Mouse (Mus musculus) stomach, embryonic 14.5 days (tissue): ENCODE results near the gene Cenpl. TPM values are rescaled to one million over a fixed set of nuclear protein-coding genes. Genes with fewer than 3 reads are reported as not detected.

Experiments used
- ATAC-seq: fragments of 200-750 bp; cut with Nextera tagmentation; 2 replicates; pipeline ENCODE4 v1.8.0; 2017; ENCODE audit warnings: low read depth, moderate TSS enrichment; ENCODE audit not compliant: insufficient number of reproducible peaks, insufficient read depth, low FRiP score
- H3K27ac ChIP-seq: fragments of 300-500 bp; sonication (generic); 2 replicates; pipeline ENCODE4 v1.5.1; 2014; ENCODE audit warnings: mild to moderate bottlenecking, low read length, moderate library complexity, mixed read lengths
- H3K27me3 ChIP-seq: fragments of 300-500 bp; sonication (generic); 2 replicates; pipeline ENCODE4 v1.6.1; 2014; ENCODE audit warnings: low read length, control low read depth, mixed read lengths; ENCODE audit not compliant: control insufficient read depth, insufficient read depth
- H3K36me3 ChIP-seq: fragments of 300-500 bp; sonication (generic); 2 replicates; pipeline ENCODE4 v1.6.1; 2014; ENCODE audit warnings: mild to moderate bottlenecking, control low read depth, low read length, moderate library complexity, mixed read lengths; ENCODE audit not compliant: control insufficient read depth, insufficient read depth
- H3K4me1 ChIP-seq: fragments of 300-500 bp; sonication (generic); 2 replicates; pipeline ENCODE4 v1.6.1; 2014; ENCODE audit warnings: low read length, control low read depth, mixed read lengths; ENCODE audit not compliant: control insufficient read depth, insufficient read depth
- H3K4me2 ChIP-seq: fragments of 300-500 bp; sonication (generic); replicated peaks from 2 replicates; pipeline ENCODE4 v1.6.1; 2014; ENCODE audit warnings: low read depth, low read length, control low read depth
- H3K4me3 ChIP-seq: fragments of 300-500 bp; sonication (generic); 2 replicates; pipeline ENCODE4 v1.5.1; 2014; ENCODE audit warnings: low read depth, low read length, control low read depth
- H3K9ac ChIP-seq: fragments of 300-500 bp; sonication (generic); replicated peaks from 2 replicates; pipeline ENCODE4 v1.6.1; 2014; ENCODE audit warnings: low read depth, mild to moderate bottlenecking, control low read depth, low read length, moderate library complexity, mixed read lengths
- H3K9me3 ChIP-seq: fragments of 300-500 bp; sonication (generic); 2 replicates; pipeline ENCODE4 v1.6.1; 2016; ENCODE audit warnings: low read depth, low read length, control low read depth; ENCODE audit not compliant: control insufficient read depth
- WGBS: fragments of 180-500 bp; shearing (Covaris S2); extraction: QIAGEN DNeasy Blood & Tissue Kit; methylation state at CpG from one replicate; pipeline ENCODE4 v1.1.7; 2014; 5-methylcytosine and 5-hydroxymethylcytosine counted together
- polyA plus RNA-seq: library from polyadenylated mRNA; unstranded; fragments of >200 nt; fragmentation: Nextera tagmentation; extraction: Ambion mirVana; gene quantifications from 2 replicates; pipeline ENCODE4 v1.2.1, GENCODE M21; 2014

The Cenpl gene
- polyA plus RNA-seq, 1 experiment from 2014 or later = 32.7 TPM

- Histone ChIP-seq H3K4me2 (peak overlapping the region; percentile 56), H3K4me3 (peak overlapping the region; percentile 64), H3K9me3 (no peaks in the 10 kb centered on the region), H3K9ac (peak overlapping the region; percentile 61), H3K27me3 (no peaks in the 10 kb centered on the region), H3K36me3 (no peaks in the 10 kb centered on the region; the same call in 1 of the 2 replicates), H3K27ac (peak overlapping the region; percentile 56), H3K4me1 (peaks cover 14% of the 10 kb centered on the region)
- under 1% methylated on average over 12 of the region's 12 CpGs for WGBS
- no peak for ATAC-seq
Observed at GRCm38 (mm10) chr1:161071272-161071620, 733 bp downstream of the Cenpl start.

GRCm38 (mm10) chr1:161076238-161076637 is 5.7 kb downstream of the Cenpl start:
- ATAC-seq = no peak
- peaks cover 14% of the 10 kb centered on the region for H3K4me1 ChIP-seq
- H3K4me2 ChIP-seq = no peak overlapping the region
- H3K27me3 ChIP-seq = no peaks in the 10 kb centered on the region
- H3K27ac ChIP-seq = no peak overlapping the region
- WGBS = 83% methylated on average over 6 of the region's 6 CpGs
- no peak overlapping the region for H3K4me3 ChIP-seq
- no peaks in the 10 kb centered on the region for H3K9me3 ChIP-seq
- H3K9ac ChIP-seq = no peak overlapping the region
- H3K36me3 ChIP-seq = peaks cover 14% of the 10 kb centered on the region

- H3K9me3 ChIP-seq = no peaks in the 10 kb centered on the region
- no peak overlapping the region for H3K27ac ChIP-seq
- ATAC-seq = no peak
- no peak overlapping the region for H3K4me2 ChIP-seq
- H3K4me3 ChIP-seq = no peak overlapping the region
- H3K4me1 ChIP-seq = peaks cover 9% of the 10 kb centered on the region
- H3K9ac ChIP-seq = no peak overlapping the region
- peaks cover 14% of the 10 kb centered on the region for H3K36me3 ChIP-seq
- 96% methylated on average over 3 of the region's 3 CpGs for WGBS
- no peaks in the 10 kb centered on the region for H3K27me3 ChIP-seq
Observed at GRCm38 (mm10) chr1:161077243-161077642, 6.7 kb downstream of the Cenpl start.

- no peak for ATAC-seq
- H3K4me2 ChIP-seq = no peak overlapping the region
- H3K27me3 ChIP-seq = no peaks in the 10 kb centered on the region
- 90% methylated on average over 4 of the region's 4 CpGs for WGBS
- H3K36me3 ChIP-seq = peaks cover 23% of the 10 kb centered on the region
- H3K4me1 ChIP-seq = no peaks in the 10 kb centered on the region
- H3K9ac ChIP-seq = no peak overlapping the region
- no peak overlapping the region for H3K4me3 ChIP-seq
- H3K9me3 ChIP-seq = no peaks in the 10 kb centered on the region
- H3K27ac ChIP-seq = no peak overlapping the region
Observed at GRCm38 (mm10) chr1:161099721-161100405, 29.4 kb downstream of the Cenpl start.

- H3K27ac ChIP-seq = no peak overlapping the region
- no peaks in the 10 kb centered on the region for H3K9me3 ChIP-seq
- H3K4me1 ChIP-seq = no peaks in the 10 kb centered on the region
- ATAC-seq = no peak
- H3K36me3 ChIP-seq = peaks cover 24% of the 10 kb centered on the region
- H3K4me2 ChIP-seq = no peak overlapping the region
- H3K27me3 ChIP-seq = no peaks in the 10 kb centered on the region
- H3K9ac ChIP-seq = no peak overlapping the region
- no peak overlapping the region for H3K4me3 ChIP-seq
- 67% methylated on average over 1 of the region's 1 CpGs for WGBS
Observed at GRCm38 (mm10) chr1:161103842-161104241, 33.3 kb downstream of the Cenpl start.

- no peak overlapping the region for H3K4me2 ChIP-seq
Observed at GRCm38 (mm10) chr1:161109216-161109615, 38.7 kb downstream of the Cenpl start.

GRCm38 (mm10) chr1:161114591-161114990 is 44.1 kb downstream of the Cenpl start:
- Histone ChIP-seq H3K9ac (no peak overlapping the region), H3K9me3 (no peaks in the 10 kb centered on the region), H3K4me2 (no peak overlapping the region), H3K36me3 (no peaks in the 10 kb centered on the region), H3K4me3 (no peak overlapping the region), H3K27ac (peak overlapping the region; percentile 67), H3K27me3 (no peaks in the 10 kb centered on the region), H3K4me1 (no peaks in the 10 kb centered on the region)
- no peak for ATAC-seq

More at GRCm38 (mm10) chr1:161109216-161109615, 38.7 kb downstream of the Cenpl start:
- WGBS = 85% methylated on average over 8 of the region's 8 CpGs
- Histone ChIP-seq H3K4me1 (no peaks in the 10 kb centered on the region), H3K9me3 (no peaks in the 10 kb centered on the region), H3K27me3 (no peaks in the 10 kb centered on the region), H3K27ac (no peak overlapping the region), H3K36me3 (peaks cover 20% of the 10 kb centered on the region), H3K9ac (no peak overlapping the region), H3K4me3 (no peak overlapping the region)
- ATAC-seq = no peak

- no peak overlapping the region for H3K4me2 ChIP-seq
- H3K27ac ChIP-seq = no peak overlapping the region
- H3K4me1 ChIP-seq = no peaks in the 10 kb centered on the region
- H3K9ac ChIP-seq = no peak overlapping the region
- 85% methylated on average over 10 of the region's 10 CpGs for WGBS
- H3K9me3 ChIP-seq = no peaks in the 10 kb centered on the region
- no peaks in the 10 kb centered on the region; the same call in 1 of the 2 replicates for H3K36me3 ChIP-seq
- no peak overlapping the region for H3K4me3 ChIP-seq
- ATAC-seq = no peak
- no peaks in the 10 kb centered on the region for H3K27me3 ChIP-seq
Observed at GRCm38 (mm10) chr1:161122661-161123418, 52.3 kb downstream of the Cenpl start.
